Mouse (Mus musculus): ENCODE measurements around the gene Ammecr1.

Gene Ammecr1

GRCm38 (mm10) chrX:142829866-142830470 is 136.6 kb downstream of the Ammecr1 start:
- DNase-seq (ENCODE audit: low spot score in 2 of 2), result no peak

GRCm38 (mm10) chrX:142829267-142829666 is 137.3 kb downstream of the Ammecr1 start:
- no peak for DNase-seq (ENCODE audit: low spot score in 2 of 2)

- no peak for DNase-seq (ENCODE audit: low spot score in 2 of 2)
Observed at GRCm38 (mm10) chrX:142828184-142828908, 138.2 kb downstream of the Ammecr1 start.

- DNase-seq (ENCODE audit: low spot score in 2 of 2), result no peak
Observed at GRCm38 (mm10) chrX:142827644-142828043, 138.9 kb downstream of the Ammecr1 start.

- DNase-seq (ENCODE audit: low spot score in 2 of 2), result no peak
Observed at GRCm38 (mm10) chrX:142825309-142825708, 141.2 kb downstream of the Ammecr1 start.

GRCm38 (mm10) chrX:142821846-142822245 is 144.7 kb downstream of the Ammecr1 start:
- DNase-seq (ENCODE audit: low spot score in 2 of 2), result peak; percentile 6 to 8

GRCm38 (mm10) chrX:142821239-142821638 is 145.3 kb downstream of the Ammecr1 start:
- no peak for DNase-seq (ENCODE audit: low spot score in 2 of 2)

GRCm38 (mm10) chrX:142818057-142818682 is 148.4 kb downstream of the Ammecr1 start:
- peak; percentile 47 to 48 for DNase-seq (ENCODE audit: low spot score in 2 of 2)

GRCm38 (mm10) chrX:142813146-142813545 is 153.4 kb downstream of the Ammecr1 start:
- DNase-seq (ENCODE audit: low spot score in 2 of 2), result peak; percentile 45 to 47

GRCm38 (mm10) chrX:142808411-142808810 is 158.1 kb downstream of the Ammecr1 start:
- DNase-seq (ENCODE audit: low spot score in 2 of 2), result peak; percentile 58 to 72

- peak in 1 of 2 experiments; percentile 27 for DNase-seq (ENCODE audit: low spot score in 2 of 2)
Observed at GRCm38 (mm10) chrX:142806620-142807061, 159.9 kb downstream of the Ammecr1 start.

GRCm38 (mm10) chrX:142806126-142806525 is 160.4 kb downstream of the Ammecr1 start:
- peak in 1 of 2 experiments; percentile 7 for DNase-seq (ENCODE audit: low spot score in 2 of 2)

- peak in 1 of 2 experiments; percentile 34 for DNase-seq (ENCODE audit: low spot score in 2 of 2)
Observed at GRCm38 (mm10) chrX:142804596-142804995, 161.9 kb downstream of the Ammecr1 start.
